ENCODE assay signal across 10 mouse cellular contexts in genomic region chr13:92053748-92054147, GRCm38 (mm10).
"Had no signal": no experiment of that assay in that cellular context is flagged by ENCODE, and none has a peak within 500 bp of the region (broad histone marks: within the 10 kb centered on the region; RNA-seq: fewer than 3 reads in every experiment).

No protein-coding gene starts in this region.

- ATAC-seq: intestine, embryonic 15.5 days; lung, postnatal 0 days had no signal

- DNase-seq: kidney, adult 18-20 months; kidney, postnatal 10 days; kidney, postnatal 4 days; lung, adult 2 months; lung, postnatal 36 days; midbrain, embryonic 14.5 days; thymus, adult 2 months; thymus, postnatal 25 days had no signal
